Mouse (Mus musculus): Measurements from ENCODE around the gene Fxyd7. TPM values are rescaled to one million over a fixed set of nuclear protein-coding genes. Genes with fewer than 3 reads are reported as not detected.

Gene Fxyd7
- polyA plus RNA-seq, 1 experiment from 2014 or later: 174 TPM

DNA sequence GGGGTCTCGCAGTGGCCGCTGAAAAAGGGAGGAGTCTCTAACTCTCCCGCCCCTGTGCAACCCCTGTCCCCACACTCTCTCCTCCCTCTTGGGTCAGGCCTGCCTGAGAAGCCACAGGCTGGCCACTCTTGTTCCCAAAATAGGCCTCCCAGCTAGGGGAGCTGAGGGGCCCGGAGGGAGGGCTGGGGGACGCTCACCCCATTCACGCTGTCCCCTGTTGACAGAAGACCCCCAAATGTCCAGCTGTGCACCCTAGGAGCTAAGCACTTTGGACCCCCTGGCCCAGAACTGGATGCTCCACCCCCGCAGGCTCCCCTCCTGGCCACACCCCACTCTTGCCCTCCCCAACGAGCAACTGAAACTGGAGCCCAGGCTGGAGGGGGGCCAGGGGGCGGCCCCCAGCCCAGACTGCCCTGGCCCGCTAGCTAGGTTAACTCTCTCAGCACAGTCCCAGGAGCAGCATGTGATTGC is 4.1 kb upstream of the Fxyd7 start:
- H3K4me2 ChIP-seq: no peak overlapping the region
- H3K36me3 ChIP-seq (replicated peaks): no peaks in the 10 kb centered on the region
- no peaks in the 10 kb centered on the region for H3K9me3 ChIP-seq
- 7% methylated on average over 9 of the region's 10 CpGs for WGBS
- H3K4me3 ChIP-seq: no peak overlapping the region
- no peak for ATAC-seq (replicated peaks)
- no peak overlapping the region for H3K9ac ChIP-seq
- H3K27me3 ChIP-seq (replicated peaks): peaks cover 40% of the 10 kb centered on the region
- peaks cover 28% of the 10 kb centered on the region for H3K4me1 ChIP-seq
- H3K27ac ChIP-seq: no peak overlapping the region

DNA sequence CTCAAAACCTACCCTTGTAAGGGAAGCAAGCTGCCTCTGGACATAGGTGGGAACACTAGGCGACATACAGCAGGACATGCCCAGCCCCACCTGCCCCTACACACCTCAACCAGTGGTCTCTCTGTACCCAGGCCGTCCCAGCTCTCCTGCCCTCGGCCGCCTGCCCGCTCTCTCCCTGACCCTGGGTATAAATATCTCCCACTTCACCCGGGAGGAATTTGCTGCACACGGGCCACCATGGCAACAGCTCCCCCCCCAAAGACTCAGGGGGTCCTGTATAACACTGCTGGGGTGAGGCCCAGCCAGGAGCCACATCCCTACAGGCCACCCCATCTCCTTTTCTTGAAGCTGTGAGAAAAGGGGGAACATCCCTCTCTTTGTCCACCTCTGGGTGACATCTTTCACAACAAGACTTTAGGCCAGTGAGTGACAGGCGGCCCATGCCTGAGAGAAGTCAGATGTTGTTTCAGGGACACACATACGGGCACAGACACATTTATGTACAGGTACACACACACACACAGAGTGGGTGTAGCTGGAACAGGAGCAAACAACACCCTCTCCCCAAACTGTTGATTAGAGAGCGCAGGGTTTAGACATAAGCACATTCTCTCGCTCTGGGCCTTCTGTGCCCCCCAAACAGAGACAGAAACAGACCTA is 3.5 kb upstream of the Fxyd7 start:
- H3K27me3 ChIP-seq (replicated peaks): peaks cover 40% of the 10 kb centered on the region
- H3K9me3 ChIP-seq: no peaks in the 10 kb centered on the region
- H3K27ac ChIP-seq: no peak overlapping the region
- 43% methylated on average over 11 of the region's 11 CpGs for WGBS
- no peak overlapping the region for H3K4me3 ChIP-seq
- H3K9ac ChIP-seq: no peak overlapping the region
- H3K36me3 ChIP-seq (replicated peaks): no peaks in the 10 kb centered on the region
- H3K4me1 ChIP-seq: peaks cover 34% of the 10 kb centered on the region
- ATAC-seq (replicated peaks): no peak
- H3K4me2 ChIP-seq: no peak overlapping the region

DNA sequence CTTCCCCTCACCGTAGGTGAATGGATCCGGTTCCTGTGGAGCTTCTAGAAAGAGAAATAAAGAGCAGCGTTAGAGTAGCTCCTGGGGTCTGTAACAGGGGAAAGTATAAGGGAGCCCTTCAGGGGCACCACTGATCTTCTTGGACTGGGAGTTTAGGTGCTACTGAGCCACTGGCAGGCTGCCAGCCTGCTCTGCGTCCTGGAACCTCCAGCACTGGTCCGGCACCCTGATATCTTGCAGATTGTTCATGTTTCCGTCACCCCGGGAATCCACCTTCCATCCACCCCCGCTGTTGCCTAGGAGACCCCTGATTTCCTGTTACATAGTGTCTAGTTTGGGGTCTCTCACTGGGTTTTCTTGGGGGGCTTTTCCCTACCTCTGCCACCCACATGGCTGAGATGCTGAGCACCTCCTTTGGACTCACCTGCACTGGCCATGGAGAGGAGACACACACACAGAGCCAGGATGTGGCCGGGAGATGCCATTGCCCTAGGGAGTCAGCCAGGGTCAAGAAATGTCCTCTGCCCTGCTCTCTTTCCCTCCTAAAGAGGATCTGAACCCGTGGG is 2.7 kb upstream of the Fxyd7 start:
- H3K27me3 ChIP-seq (replicated peaks): peaks cover 40% of the 10 kb centered on the region
- H3K4me2 ChIP-seq: no peak overlapping the region
- no peak overlapping the region for H3K27ac ChIP-seq
- no peak overlapping the region for H3K4me3 ChIP-seq
- ATAC-seq (replicated peaks): no peak
- no peak overlapping the region for H3K9ac ChIP-seq
- 32% methylated on average over 10 of the region's 10 CpGs for WGBS
- H3K4me1 ChIP-seq: peaks cover 42% of the 10 kb centered on the region
- H3K9me3 ChIP-seq: no peaks in the 10 kb centered on the region
- no peaks in the 10 kb centered on the region for H3K36me3 ChIP-seq (replicated peaks)

DNA sequence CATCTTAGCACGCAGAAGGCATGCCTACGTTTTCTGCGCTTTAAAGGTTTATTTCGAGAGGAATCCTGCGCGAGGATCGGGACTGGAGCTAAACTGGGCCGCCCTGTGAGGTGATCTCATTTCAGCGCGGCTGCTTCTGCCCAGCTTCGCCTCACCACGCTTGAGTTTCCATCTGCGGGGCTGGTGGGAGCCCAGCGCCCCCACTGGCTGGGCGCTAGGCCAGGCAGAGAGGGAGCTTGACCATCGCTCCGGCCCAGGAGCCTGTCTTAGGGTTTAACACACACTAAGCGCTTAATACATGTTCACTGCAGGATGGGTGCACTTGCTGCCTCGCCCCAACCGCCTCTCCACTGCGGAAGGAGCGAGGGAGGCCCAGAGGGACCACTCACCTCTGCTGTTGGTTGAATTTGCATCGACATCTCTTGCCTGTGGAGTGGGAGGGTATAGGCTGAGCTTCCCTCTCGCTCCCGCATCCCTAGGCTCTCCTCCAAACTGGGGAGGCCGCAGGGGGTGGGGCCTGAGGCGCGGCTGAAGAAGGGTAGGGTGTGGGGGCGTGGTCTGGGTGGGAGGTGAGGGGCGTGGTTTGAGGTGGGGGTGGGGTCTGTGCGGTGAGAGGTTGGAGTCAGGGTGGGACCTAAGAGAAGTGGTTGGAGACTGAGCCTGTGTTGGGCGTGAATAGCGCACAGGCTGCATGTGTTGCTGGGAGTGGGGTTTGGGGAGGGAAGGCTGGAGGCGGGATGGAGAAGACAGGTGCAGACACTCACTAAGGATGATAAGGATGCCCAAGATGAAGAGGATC is 1.6 kb upstream of the Fxyd7 start:
- H3K9me3 ChIP-seq: no peaks in the 10 kb centered on the region
- no peaks in the 10 kb centered on the region for H3K36me3 ChIP-seq (replicated peaks)
- no peak overlapping the region for H3K9ac ChIP-seq
- peaks cover 44% of the 10 kb centered on the region for H3K4me1 ChIP-seq
- no peak overlapping the region for H3K27ac ChIP-seq
- 2% methylated on average over 34 of the region's 34 CpGs for WGBS
- peak overlapping the region; percentile 48 for H3K4me3 ChIP-seq
- ATAC-seq (replicated peaks): peak; percentile 5; the same call in 1 of the 2 replicates
- H3K27me3 ChIP-seq (replicated peaks): peaks cover 40% of the 10 kb centered on the region
- H3K4me2 ChIP-seq: peak overlapping the region; percentile 66

DNA sequence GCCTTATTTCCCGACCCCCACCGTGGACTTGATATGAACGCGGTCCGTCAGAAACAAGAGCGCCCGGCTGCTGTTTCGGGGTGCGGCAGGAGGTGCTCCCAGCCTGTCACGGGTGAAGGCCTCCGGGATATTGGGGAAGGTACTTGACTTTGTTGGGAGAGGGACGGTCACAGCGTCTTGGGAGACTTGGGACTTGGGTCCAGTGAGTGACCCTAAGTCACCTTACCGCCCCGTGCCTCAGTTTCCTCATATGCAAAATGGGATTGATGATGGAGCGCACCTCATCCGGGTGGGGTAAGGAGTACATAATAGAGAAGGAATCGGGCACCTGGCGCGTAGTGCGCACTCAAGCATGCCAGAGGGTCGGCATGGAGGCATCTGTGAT is 976 bp upstream of the Fxyd7 start:
- peaks cover 40% of the 10 kb centered on the region for H3K27me3 ChIP-seq (replicated peaks)
- no peak overlapping the region for H3K27ac ChIP-seq
- H3K4me1 ChIP-seq: peaks cover 44% of the 10 kb centered on the region
- no peak for ATAC-seq (replicated peaks)
- H3K4me2 ChIP-seq: peak overlapping the region; percentile 66
- peak overlapping the region; percentile 48 for H3K4me3 ChIP-seq
- no peak overlapping the region for H3K9ac ChIP-seq
- 2% methylated on average over 22 of the region's 22 CpGs for WGBS
- H3K36me3 ChIP-seq (replicated peaks): no peaks in the 10 kb centered on the region
- H3K9me3 ChIP-seq: no peaks in the 10 kb centered on the region

DNA sequence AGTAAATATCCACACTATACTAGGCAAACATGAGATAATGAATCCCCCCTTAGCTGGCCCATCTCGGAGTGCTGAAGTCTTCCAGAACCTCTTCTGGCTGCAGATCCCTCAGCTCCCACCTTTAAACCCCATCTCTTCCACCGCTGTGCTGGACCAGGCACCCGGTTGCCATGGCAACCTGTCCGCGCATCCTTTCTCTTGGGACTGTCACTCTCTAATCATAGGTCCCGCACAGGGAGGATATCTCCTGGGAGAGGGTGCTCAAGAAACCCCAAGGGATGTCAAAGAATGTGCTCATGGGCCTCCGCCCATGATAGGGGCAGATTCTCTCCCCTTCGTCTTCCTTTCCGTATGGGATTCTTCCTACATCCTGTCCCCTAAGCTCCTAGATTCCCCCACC is 346 bp downstream of the Fxyd7 start:
- Histone ChIP-seq H3K9me3 (no peaks in the 10 kb centered on the region), H3K4me3 (peak overlapping the region; percentile 48), H3K4me1 (peaks cover 44% of the 10 kb centered on the region), H3K9ac (peak overlapping the region; percentile 51), H3K36me3 (replicated peaks) (no peaks in the 10 kb centered on the region), H3K27ac (0 out of 2 replicates have a peak overlapping the region, but pooled peaks have one; percentile 74), H3K27me3 (replicated peaks) (peaks cover 40% of the 10 kb centered on the region), H3K4me2 (peak overlapping the region; percentile 66)
- 3% methylated on average over 9 of the region's 9 CpGs for WGBS
- ATAC-seq (replicated peaks): peak; percentile 50; the same call in 1 of the 2 replicates

DNA sequence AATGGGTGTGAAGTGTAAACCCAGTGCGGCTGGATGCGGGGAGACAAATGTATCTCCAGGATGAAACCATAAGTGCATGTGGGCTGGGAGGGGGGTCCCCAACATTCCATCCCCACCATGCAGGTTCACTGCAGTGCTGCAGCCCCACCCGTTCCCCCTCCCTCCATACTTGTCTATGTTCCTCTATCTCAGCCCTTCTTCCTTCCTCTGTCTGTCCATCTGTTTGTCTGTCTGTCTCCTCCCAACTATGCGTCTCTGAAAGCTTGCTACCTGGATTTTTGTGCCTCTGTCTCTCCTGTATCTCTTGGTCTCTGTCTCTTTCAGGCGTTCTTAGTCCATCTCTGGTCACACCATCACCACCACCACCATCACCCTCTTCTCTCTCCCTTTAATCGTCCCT is 780 bp downstream of the Fxyd7 start:
- H3K4me1 ChIP-seq: peaks cover 44% of the 10 kb centered on the region
- H3K27ac ChIP-seq: peak overlapping the region; percentile 74
- H3K4me3 ChIP-seq: peak overlapping the region; percentile 48
- H3K36me3 ChIP-seq (replicated peaks): no peaks in the 10 kb centered on the region
- H3K4me2 ChIP-seq: peak overlapping the region; percentile 66
- H3K27me3 ChIP-seq (replicated peaks): peaks cover 42% of the 10 kb centered on the region
- no peaks in the 10 kb centered on the region for H3K9me3 ChIP-seq
- WGBS: under 1% methylated on average over 6 of the region's 6 CpGs
- H3K9ac ChIP-seq: peak overlapping the region; percentile 51
- ATAC-seq (replicated peaks): peak; percentile 5; the same call in 1 of the 2 replicates

DNA sequence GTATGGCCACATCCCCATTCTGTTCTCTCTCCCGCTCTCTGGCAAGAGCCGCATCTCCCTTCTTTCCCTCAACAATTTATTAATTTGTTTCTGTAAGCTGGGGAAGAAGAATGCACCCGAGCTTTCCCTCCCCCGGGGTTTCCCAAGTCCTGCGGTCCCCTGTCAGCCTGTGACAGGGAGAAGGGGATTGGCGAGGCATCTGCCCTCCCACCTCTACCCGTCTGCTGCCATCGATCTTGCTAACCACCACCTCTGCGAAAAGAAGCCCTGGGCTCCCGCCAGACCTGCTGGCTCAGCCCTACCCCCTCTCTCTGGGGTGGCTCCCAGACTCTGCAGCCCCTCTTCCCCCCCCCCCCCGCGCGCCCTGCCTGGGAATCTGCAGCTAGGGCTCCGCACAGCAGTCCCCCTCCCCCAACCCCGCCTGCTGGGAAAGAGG is 1.4 kb downstream of the Fxyd7 start:
- Histone ChIP-seq H3K4me1 (peaks cover 41% of the 10 kb centered on the region), H3K27me3 (replicated peaks) (peaks cover 48% of the 10 kb centered on the region), H3K9me3 (no peaks in the 10 kb centered on the region), H3K27ac (peak overlapping the region; percentile 74), H3K4me3 (peak overlapping the region; percentile 48), H3K36me3 (replicated peaks) (no peaks in the 10 kb centered on the region), H3K9ac (peak overlapping the region; percentile 51), H3K4me2 (peak overlapping the region; percentile 66)
- WGBS: 4% methylated on average over 12 of the region's 15 CpGs
- peak; percentile 59 for ATAC-seq (replicated peaks)

DNA sequence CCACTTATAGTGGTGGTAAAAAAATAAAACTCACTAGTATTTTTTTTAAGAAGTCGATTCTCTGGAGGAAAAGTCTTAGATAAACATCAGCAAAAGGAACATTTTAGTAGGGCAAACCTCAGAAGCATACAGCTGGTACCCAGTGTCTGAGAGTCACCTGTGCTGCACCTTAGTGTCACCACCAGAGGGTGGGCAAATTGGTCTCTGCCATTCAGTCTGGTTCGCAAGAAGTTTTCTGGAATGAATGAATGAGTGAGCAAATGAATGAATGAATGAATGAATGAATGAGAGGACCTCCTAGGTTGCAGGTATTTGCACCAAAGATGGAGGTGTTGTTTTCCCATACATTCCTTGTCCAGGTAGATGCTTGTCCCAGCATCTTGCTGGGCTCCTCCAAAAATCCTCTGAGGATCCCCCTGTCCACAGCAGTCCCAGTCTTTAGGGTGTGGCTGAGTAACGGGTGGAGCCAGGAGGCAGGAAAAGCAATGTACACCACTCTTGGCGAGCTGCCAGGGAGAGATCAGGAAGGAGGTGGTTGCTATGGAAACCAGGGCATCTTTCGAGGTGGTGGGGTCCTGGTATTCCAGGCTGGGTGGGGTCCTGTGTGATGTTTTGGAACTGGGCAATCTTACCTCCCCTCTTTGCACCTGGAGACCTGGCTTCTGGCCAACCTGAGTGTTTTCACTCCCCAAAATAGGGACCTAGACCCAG is 2.0 kb downstream of the Fxyd7 start:
- peaks cover 41% of the 10 kb centered on the region for H3K4me1 ChIP-seq
- peak overlapping the region; percentile 74 for H3K27ac ChIP-seq
- no peaks in the 10 kb centered on the region for H3K9me3 ChIP-seq
- peak overlapping the region; percentile 51 for H3K9ac ChIP-seq
- peak overlapping the region; percentile 66 for H3K4me2 ChIP-seq
- H3K4me3 ChIP-seq: peak overlapping the region; percentile 48
- H3K36me3 ChIP-seq (replicated peaks): no peaks in the 10 kb centered on the region
- peaks cover 46% of the 10 kb centered on the region for H3K27me3 ChIP-seq (replicated peaks)
- WGBS: 16% methylated on average over 5 of the region's 5 CpGs
- peak; percentile 13 for ATAC-seq (replicated peaks)

DNA sequence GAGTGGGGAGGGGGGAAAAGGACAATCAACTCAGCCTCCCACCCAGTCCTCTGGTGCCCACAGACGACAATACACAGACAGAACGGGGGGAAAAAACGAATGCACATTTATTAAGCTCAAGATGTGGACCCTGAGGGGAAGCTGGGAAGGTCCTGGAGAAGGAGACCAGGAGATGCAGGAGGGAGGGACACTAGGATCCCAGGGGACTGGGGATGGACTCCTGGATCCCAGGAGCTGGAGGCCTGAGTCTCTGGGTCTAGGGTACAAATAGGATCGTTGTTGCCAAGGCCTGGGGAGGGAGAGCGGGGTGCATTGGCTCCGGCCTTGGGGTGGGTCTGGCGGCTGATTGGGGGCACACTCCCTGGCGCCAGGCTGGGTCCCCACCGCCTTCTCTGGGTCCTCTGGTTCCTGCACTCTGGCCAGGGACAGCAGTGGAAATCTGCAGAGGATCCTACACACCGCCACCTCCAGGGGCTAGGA is 8.8 kb downstream of the Fxyd7 start, which contains the start of gene Fxyd5:
Gene Fxyd5 (minus strand): TSS at position 51 of the 480 bp plus-strand sequence.
- no peak for ATAC-seq (replicated peaks)

DNA sequence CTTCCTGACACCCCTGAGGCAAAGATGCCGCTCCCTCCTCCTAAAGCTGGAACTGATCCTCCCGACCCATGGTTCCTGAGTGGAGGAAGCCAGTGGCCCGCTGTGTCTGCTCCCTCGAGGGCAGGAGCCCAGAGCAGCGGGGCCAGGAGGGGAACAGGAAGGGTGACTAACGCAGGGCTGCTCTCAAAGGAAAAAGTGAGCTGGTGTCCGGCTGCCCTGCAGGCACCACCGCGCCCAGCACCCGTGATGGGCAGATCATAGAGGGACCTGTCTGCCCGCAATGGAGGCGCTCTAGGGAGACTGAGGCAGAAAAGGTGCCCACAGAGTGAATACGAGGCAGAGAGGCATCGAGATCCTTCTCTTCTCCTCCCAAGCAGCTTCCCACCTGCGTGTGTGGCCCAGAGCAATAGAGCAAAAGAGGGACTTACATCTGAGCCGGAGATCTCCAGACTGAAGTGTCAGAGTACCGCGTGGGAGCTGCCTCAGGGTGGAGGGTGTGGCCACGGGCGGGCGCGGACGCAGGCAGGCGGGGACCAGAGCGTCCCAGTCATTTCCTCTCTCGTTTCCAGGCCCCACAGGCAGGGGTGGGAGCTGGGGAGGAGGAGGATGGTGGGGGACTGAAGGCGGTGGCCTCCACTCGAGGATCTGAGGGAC is 9.5 kb downstream of the Fxyd7 start:
- Histone ChIP-seq H3K36me3 (replicated peaks) (no peaks in the 10 kb centered on the region), H3K4me3 (no peak overlapping the region; the same call in 1 of the 2 replicates), H3K27ac (no peak overlapping the region), H3K9me3 (no peaks in the 10 kb centered on the region), H3K9ac (no peak overlapping the region), H3K4me2 (peak overlapping the region; percentile 32; the same call in 1 of the 2 replicates), H3K4me1 (peaks cover 3% of the 10 kb centered on the region; the same call in 1 of the 2 replicates), H3K27me3 (replicated peaks) (peaks cover 45% of the 10 kb centered on the region)
- no peak for ATAC-seq (replicated peaks)
- 5% methylated on average over 28 of the region's 28 CpGs for WGBS

More for the DNA sequence above, 8.8 kb downstream of the Fxyd7 start, which contains the start of gene Fxyd5:
- H3K4me1 ChIP-seq: peaks cover 3% of the 10 kb centered on the region; the same call in 1 of the 2 replicates
- H3K27me3 ChIP-seq (replicated peaks): peaks cover 45% of the 10 kb centered on the region
- no peaks in the 10 kb centered on the region for H3K36me3 ChIP-seq (replicated peaks)
- no peak within 1 kb of the TSS for H3K27ac ChIP-seq
- no peaks in the 10 kb centered on the region for H3K9me3 ChIP-seq
- H3K4me3 ChIP-seq: no peak within 1 kb of the TSS; the same call in 1 of the 2 replicates
- peak within 1 kb of the TSS; percentile 32; the same call in 1 of the 2 replicates for H3K4me2 ChIP-seq
- 37% methylated on average over 10 of the region's 10 CpGs for WGBS
- no peak within 1 kb of the TSS for H3K9ac ChIP-seq
